Mouse (Mus musculus): ENCODE data around the gene Zfp708.

GRCm38 (mm10) chr13:67113287-67113686 lies 15.5 kb upstream of the Zfp708 start:
- TF ChIP-seq E2F4 (IDR thresholded peaks at IDR 0.05; ENCODE audit: insufficient read depth) (no peak), USF1 (IDR thresholded peaks at IDR 0.05; ENCODE audit: low read depth) (no peak), REST (IDR thresholded peaks at IDR 0.05; ENCODE audit: insufficient read depth, insufficient read length) (no peak), MYOG (IDR thresholded peaks at IDR 0.05; ENCODE audit: control insufficient read depth in 1 of 3, insufficient read depth in 1 of 3, insufficient read length in 2 of 3, low read depth in 2 of 3) (no peak), POLR2AphosphoS2 (IDR thresholded peaks at IDR 0.05; ENCODE audit: insufficient read length, low read depth) (no peak)
